ENCODE assay signal across 8 mouse cellular contexts in the genomic region with DNA sequence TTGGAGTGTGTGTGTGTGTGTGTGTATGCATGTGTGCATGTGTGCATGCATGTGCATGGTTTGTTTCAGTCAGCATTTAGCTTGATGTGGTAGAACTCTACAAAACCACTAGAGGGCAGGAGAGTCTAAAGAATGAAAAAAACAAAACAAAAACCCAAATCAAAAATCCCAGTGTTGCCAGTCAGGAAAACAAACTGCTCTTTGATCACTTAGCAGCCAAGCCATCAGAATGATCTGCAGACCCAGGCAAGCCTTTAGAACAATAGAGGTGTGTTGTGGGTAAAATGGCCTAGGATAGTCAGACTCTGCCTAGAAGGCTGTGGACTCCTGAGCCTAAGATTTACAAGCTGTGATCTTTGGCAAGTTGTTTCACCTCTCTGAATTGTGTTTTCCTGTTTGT.
DNase-seq lines count a peak whose midpoint lies in the region; ATAC-seq lines count a peak whose summit lies in the region.

No protein-coding gene starts in this region.

- DNase-seq in cerebellum, postnatal 10 days: peak; percentile 22 to 72
- DNase-seq in right cerebral cortex, adult 18-20 months: peak; percentile 5
- DNase-seq in right cerebral cortex, postnatal 10 days (ENCODE audit: low spot score in 2 of 2): no peak
- DNase-seq in induced T-regulatory cell, adult 2 months (ENCODE audit: low read depth): peak; percentile 1
- DNase-seq in neural tube, embryonic 11.5 days (ENCODE audit: low spot score): peak; percentile 14
- no peak for DNase-seq in spleen, adult 18-20 months
- DNase-seq in right cerebral cortex, postnatal 36 days (ENCODE audit: low spot score in 2 of 2): no peak

- H3K4me3 ChIP-seq in neural tube, embryonic 11.5 days (ENCODE audit: low read depth, low read length): no peak overlapping the region

- no peak overlapping the region for H3K4me2 ChIP-seq in neural tube, embryonic 11.5 days (ENCODE audit: low read depth)

- H3K9me3 ChIP-seq in neural tube, embryonic 11.5 days (ENCODE audit: control insufficient read depth, low read length): no peaks in the 10 kb centered on the region

- no peaks in the 10 kb centered on the region for H3K27me3 ChIP-seq in neural tube, embryonic 11.5 days (ENCODE audit: control insufficient read depth, insufficient read depth, low read length)

- H3K9ac ChIP-seq in neural tube, embryonic 11.5 days (ENCODE audit: low read length): no peak overlapping the region

- no peak for ATAC-seq in cerebellum, adult (ENCODE audit: insufficient number of reproducible peaks, low FRiP score, low TSS enrichment)
- no peak for ATAC-seq in neural tube, embryonic 11.5 days (ENCODE audit: insufficient read depth, low FRiP score, low TSS enrichment)

- H3K36me3 ChIP-seq in neural tube, embryonic 11.5 days (ENCODE audit: control insufficient read depth, insufficient read depth, low read length): no peaks in the 10 kb centered on the region

- H3K27ac ChIP-seq in neural tube, embryonic 11.5 days (ENCODE audit: low read depth, low read length): no peak overlapping the region

- H3K4me1 ChIP-seq in neural tube, embryonic 11.5 days (ENCODE audit: control insufficient read depth, insufficient read depth, low read length): no peaks in the 10 kb centered on the region

Comparison
In these comparisons a context has a peak if more than half of its experiments do, and no peak if none do; other contexts are left out.
1. DNase-seq: peak in cerebellum, postnatal 10 days (2 of 2), right cerebral cortex, adult 18-20 months (single experiment), induced T-regulatory cell, adult 2 months (single experiment) and neural tube, embryonic 11.5 days (single experiment); none in right cerebral cortex, postnatal 10 days (0 of 2), spleen, adult 18-20 months (0 of 2) and right cerebral cortex, postnatal 36 days (0 of 2).